Mouse (Mus musculus) layer of hippocampus, adult 2 months (tissue): Measurements from ENCODE around the gene Znrf1. TPM values are rescaled to one million over a fixed set of nuclear protein-coding genes. Genes with fewer than 3 reads are reported as not detected.
A peak's percentile ranks its signal among the peaks of the same experiment; 100 is the strongest.

Experiments
- DNase-seq, 2 experiments: peaks; one replicate each; pipeline ENCODE4 v3.0.0; 2022; ENCODE audit warnings: low spot score in 2 of 2
- H3K27ac ChIP-seq: fragments of 200-600 bp; 2 replicates; pipeline ENCODE4 v1.8.1; 2022
- H3K4me3 ChIP-seq: fragments of 200-600 bp; 2 replicates; pipeline ENCODE4 v1.8.1; 2022; ENCODE audit warnings: mild to moderate bottlenecking
- CTCF ChIP-seq: fragments of 200-600 bp; conservative IDR thresholded peaks from 2 replicates; pipeline ENCODE4 v1.8.1; 2022; ENCODE audit warnings: antibody characterized with exemption, mild to moderate bottlenecking, moderate library complexity
- total RNA-seq, 2 experiments: library from RNA; stranded (reverse); gene quantifications; 2 replicates each; pipeline ENCODE4 v1.2.3; 2021

Gene Znrf1
- total RNA-seq, 2 experiments from 2014 or later = 105 to 107 TPM

- DNase-seq = no peak
- Histone ChIP-seq H3K27ac (peak overlapping the region; percentile 52; the same call in 1 of the 2 replicates), H3K4me3 (no peak overlapping the region)
- TF ChIP-seq CTCF = no peak
Measured at GRCm38 (mm10) chr8:111582386-111582785, 46.5 kb downstream of the Znrf1 start.

GRCm38 (mm10) chr8:111584946-111585345, 49.0 kb downstream of the Znrf1 start:
- H3K27ac ChIP-seq = no peak overlapping the region
- no peak overlapping the region for H3K4me3 ChIP-seq
- TF ChIP-seq CTCF = no peak
- no peak for DNase-seq

- no peak for TF ChIP-seq CTCF
- DNase-seq = no peak
- no peak overlapping the region for H3K27ac ChIP-seq
- no peak overlapping the region for H3K4me3 ChIP-seq
Measured at GRCm38 (mm10) chr8:111587545-111588094, 51.7 kb downstream of the Znrf1 start.

- Histone ChIP-seq H3K4me3 (no peak overlapping the region), H3K27ac (no peak overlapping the region)
- no peak for DNase-seq
- no peak for TF ChIP-seq CTCF
Measured at GRCm38 (mm10) chr8:111588336-111588735, 52.4 kb downstream of the Znrf1 start.

DNA sequence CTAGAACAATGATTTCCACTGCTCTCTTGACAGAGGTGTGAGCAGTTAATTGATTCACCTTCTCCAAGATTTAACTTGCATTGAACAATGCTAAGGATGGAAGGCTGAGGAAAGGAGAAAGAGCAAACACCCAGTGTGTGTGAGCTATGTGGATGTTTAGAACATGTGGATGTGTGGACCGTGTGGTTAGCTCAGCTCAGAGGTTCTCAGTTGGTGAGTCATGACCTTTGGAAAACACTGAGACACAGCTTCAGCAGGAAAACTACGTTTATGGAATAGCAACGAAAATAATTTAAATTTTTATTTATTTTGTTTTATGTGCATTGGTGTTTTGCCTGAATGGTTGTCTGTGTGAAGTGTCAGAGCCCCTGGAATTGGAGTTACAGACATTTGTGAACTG, 54.3 kb downstream of the Znrf1 start:
- no peak for TF ChIP-seq CTCF
- Histone ChIP-seq H3K4me3 (no peak overlapping the region), H3K27ac (no peak overlapping the region)
- DNase-seq = no peak

GRCm38 (mm10) chr8:111591176-111591575, 55.3 kb downstream of the Znrf1 start:
- no peak overlapping the region for H3K4me3 ChIP-seq
- H3K27ac ChIP-seq = no peak overlapping the region
- no peak for TF ChIP-seq CTCF
- DNase-seq = no peak

DNA sequence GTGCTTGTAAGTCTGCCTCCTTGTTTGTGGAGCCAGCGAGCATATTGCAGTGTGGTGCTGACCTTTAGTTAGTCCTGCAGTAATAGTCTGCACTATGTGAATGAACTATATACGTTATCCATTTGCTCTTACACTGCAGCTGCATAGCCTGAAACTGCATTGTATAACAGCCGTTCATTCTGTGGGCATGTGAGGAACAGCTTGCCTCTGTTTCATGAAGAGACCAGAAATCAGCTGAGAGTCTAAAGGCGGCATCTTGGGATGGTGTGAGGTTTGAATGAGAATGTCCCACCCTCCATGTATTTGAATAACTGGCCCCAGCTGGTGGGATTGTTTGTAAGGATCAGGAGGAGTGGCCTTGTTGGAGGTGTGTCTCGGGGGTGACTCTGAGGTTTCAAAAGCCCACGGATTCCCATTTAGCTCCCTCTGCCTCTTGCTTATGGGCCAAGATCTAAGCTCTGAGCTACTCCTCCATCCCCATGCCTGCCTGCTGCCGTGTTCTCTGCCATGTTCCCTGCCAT, 56.6 kb downstream of the Znrf1 start:
- DNase-seq = no peak
- H3K27ac ChIP-seq = peak overlapping the region; percentile 68
- no peak overlapping the region for H3K4me3 ChIP-seq
- no peak for TF ChIP-seq CTCF

GRCm38 (mm10) chr8:111594044-111594840, 58.3 kb downstream of the Znrf1 start:
- no peak for TF ChIP-seq CTCF
- Histone ChIP-seq H3K27ac (peak overlapping the region; percentile 50; the same call in 1 of the 2 replicates), H3K4me3 (no peak overlapping the region)
- no peak for DNase-seq

DNA sequence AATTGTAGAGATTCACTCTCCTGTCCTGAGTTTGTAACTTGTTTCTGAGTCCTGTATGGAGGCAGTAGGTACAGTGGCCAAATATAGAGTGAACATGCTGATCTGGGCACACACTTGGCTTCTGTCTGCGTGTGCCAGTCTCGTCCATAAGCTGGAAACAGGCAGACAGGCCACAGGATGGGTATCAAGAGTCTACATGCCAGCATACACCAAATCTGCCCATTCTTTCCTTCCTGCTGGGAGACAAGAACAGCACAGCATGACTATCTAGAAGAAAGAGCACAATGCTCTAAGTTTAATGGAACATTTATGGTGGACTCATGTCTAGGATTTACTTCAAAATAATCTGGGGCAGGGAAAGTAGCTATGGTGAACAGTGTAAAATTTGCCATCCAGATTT, 59.1 kb downstream of the Znrf1 start:
- no peak for TF ChIP-seq CTCF
- H3K27ac ChIP-seq = peak overlapping the region; percentile 50; the same call in 1 of the 2 replicates
- H3K4me3 ChIP-seq = no peak overlapping the region
- no peak for DNase-seq

GRCm38 (mm10) chr8:111595712-111596484, 60.0 kb downstream of the Znrf1 start:
- DNase-seq = no peak
- no peak overlapping the region for H3K4me3 ChIP-seq
- no peak for TF ChIP-seq CTCF
- peak overlapping the region; percentile 50; the same call in 1 of the 2 replicates for H3K27ac ChIP-seq

DNA sequence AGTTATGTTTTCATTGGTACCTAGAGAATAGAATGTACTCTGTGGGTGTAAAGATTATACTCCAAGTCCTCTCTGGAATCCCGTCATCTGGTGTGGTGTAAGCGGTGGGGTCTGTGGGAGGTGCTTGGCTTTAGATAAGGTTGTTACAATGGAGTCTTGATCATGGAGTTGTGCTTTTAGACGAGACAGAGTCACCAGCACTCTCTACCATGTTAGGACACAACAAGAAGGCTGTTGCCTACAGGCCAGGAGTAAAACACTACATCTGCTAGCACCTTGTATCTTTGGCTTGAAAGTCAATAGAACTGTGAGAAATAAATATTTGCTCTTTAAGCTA, 60.6 kb downstream of the Znrf1 start:
- H3K27ac ChIP-seq = peak overlapping the region; percentile 50; the same call in 1 of the 2 replicates
- no peak for DNase-seq

DNA sequence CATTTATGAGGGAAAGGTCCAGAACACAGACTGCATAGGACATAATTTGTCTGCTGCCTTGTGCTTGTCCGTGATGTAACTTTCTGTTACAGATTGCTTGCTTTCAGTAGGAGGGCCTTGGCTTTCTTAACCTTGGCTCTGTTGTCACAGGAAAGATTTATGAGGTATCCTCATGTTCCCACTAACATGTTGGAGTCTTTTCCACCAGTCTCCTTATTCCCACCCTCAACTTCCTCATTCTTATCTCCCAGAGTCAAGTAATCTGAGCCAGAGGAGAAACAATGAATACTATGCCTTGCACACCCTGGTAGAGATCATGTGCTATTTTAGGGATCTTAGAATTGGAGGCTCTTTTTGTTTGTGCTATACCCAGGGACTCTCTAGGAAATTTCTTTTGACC, 61.4 kb downstream of the Znrf1 start:
- DNase-seq = no peak
- TF ChIP-seq CTCF = no peak
- no peak overlapping the region for H3K4me3 ChIP-seq
- peak overlapping the region; percentile 43; the same call in 1 of the 2 replicates for H3K27ac ChIP-seq

More for the DNA sequence above, 60.6 kb downstream of the Znrf1 start:
- no peak overlapping the region for H3K4me3 ChIP-seq
- TF ChIP-seq CTCF = no peak

DNA sequence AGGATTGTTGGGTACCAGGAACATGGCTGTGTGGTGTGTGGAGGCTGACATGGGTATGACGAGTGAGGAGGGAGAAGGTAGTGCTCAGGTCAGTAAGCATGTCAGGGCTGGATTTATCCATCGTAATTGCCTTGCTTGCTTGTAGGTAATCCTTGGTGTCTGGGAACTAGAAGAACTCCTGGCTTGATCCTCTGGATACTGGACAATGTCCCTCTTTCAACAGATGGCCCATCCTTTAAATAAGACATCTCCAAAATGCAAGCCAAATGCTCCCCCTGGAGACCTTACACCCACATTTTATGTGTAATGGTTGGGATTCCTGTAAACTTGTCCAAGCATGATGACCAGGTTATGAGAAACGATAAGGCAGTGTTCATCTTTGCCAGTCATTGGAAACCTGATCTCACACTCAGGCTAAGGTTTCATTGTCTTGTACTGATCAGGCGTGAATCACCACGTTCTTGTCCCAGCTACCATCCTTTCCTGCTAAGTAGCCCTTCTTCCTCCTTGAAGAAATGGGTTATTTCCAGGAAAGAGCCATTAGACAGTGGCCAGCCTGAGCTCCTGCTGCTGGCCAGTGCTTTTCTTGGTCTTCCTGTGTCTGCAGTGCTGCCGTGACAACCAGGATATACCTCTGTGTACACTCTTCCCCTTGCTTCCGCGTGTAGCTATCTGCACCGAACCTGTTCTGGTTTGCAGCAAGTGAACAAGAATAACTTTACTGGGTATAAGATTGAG, 64.0 kb downstream of the Znrf1 start:
- H3K4me3 ChIP-seq = no peak overlapping the region
- DNase-seq = no peak
- no peak for TF ChIP-seq CTCF
- no peak overlapping the region for H3K27ac ChIP-seq
